Mouse (Mus musculus): Measurements from ENCODE around the gene Rbp3. TPM values are rescaled to one million over a fixed set of nuclear protein-coding genes. Genes with fewer than 3 reads are reported as not detected.

Gene Rbp3
- not detected in 2 replicates for polyA plus RNA-seq (2015; fragmentation: Nextera tagmentation; extraction: Ambion mirVana)

GRCm38 (mm10) chr14:33953761-33954160 is at the start of gene Rbp3:
Gene Rbp3 (plus strand): TSS chr14:33954003.

GRCm38 (mm10) chr14:33923168-33924070 is 30.4 kb upstream of the Rbp3 start, which contains the start of gene Gdf10:
Gene Gdf10 (plus strand): TSS chr14:33923587.

GRCm38 (mm10) chr14:33940739-33941138 is 13.1 kb upstream of the Rbp3 start, which contains the start of gene Gdf2:
Gene Gdf2 (plus strand): TSS chr14:33941039.

GRCm38 (mm10) chr14:33978604-33979059 is 24.8 kb downstream of the Rbp3 start, which contains the start of gene Zfp488:
Gene Zfp488 (minus strand): TSS chr14:33978764.

Other genes with a start within 250 kb of the Rbp3 start
- 1.8 and 3.0 TPM in 2 replicates for gene Gdf10, start 30.4 kb upstream of the Rbp3 start, polyA plus RNA-seq (2015; fragmentation: Nextera tagmentation; extraction: Ambion mirVana)
- 0.16 and 0.29 TPM in 2 replicates for gene Gdf2, start 13.0 kb upstream of the Rbp3 start, polyA plus RNA-seq (2015; fragmentation: Nextera tagmentation; extraction: Ambion mirVana)
- gene Zfp488, start 24.8 kb downstream of the Rbp3 start, polyA plus RNA-seq (2015; fragmentation: Nextera tagmentation; extraction: Ambion mirVana): not detected in 2 replicates
- gene Gm30083, start 61.2 kb downstream of the Rbp3 start, polyA plus RNA-seq (2015; fragmentation: Nextera tagmentation; extraction: Ambion mirVana): not detected in 2 replicates
- gene Gm5460, start 62.8 kb downstream of the Rbp3 start, polyA plus RNA-seq (2015; fragmentation: Nextera tagmentation; extraction: Ambion mirVana): not detected in 2 replicates
- not detected in 2 replicates for gene Antxrl, start 98.7 kb downstream of the Rbp3 start, polyA plus RNA-seq (2015; fragmentation: Nextera tagmentation; extraction: Ambion mirVana)
- 2.9 and 4.9 TPM in 2 replicates for gene Anxa8, start 132.0 kb downstream of the Rbp3 start, polyA plus RNA-seq (2015; fragmentation: Nextera tagmentation; extraction: Ambion mirVana)
- gene A630023A22Rik, start 148.8 kb downstream of the Rbp3 start, polyA plus RNA-seq (2015; fragmentation: Nextera tagmentation; extraction: Ambion mirVana): not detected in 2 replicates
- 0.08 and 0.16 TPM in 2 replicates for gene Npy4r, start 198.5 kb downstream of the Rbp3 start, polyA plus RNA-seq (2015; fragmentation: Nextera tagmentation; extraction: Ambion mirVana)
- gene Gprin2, start 247.7 kb downstream of the Rbp3 start, polyA plus RNA-seq (2015; fragmentation: Nextera tagmentation; extraction: Ambion mirVana): 0.06 and 0.22 TPM in 2 replicates

Data from spleen, postnatal 0 days (tissue).